Mouse (Mus musculus) forebrain, embryonic 11.5 days (tissue): Measurements from ENCODE around the gene Smc4. TPM values are rescaled to one million over a fixed set of nuclear protein-coding genes. Genes with fewer than 3 reads are reported as not detected.

ENCODE experiments used
- ATAC-seq: fragments of 200-750 bp; cut with Nextera tagmentation; replicated peaks from 2 replicates; pipeline ENCODE4 v1.8.0; 2017; ENCODE audit warnings: moderate TSS enrichment; ENCODE audit not compliant: low FRiP score
- DNase-seq: peaks from one replicate; pipeline ENCODE4 v3.0.0-alpha.2; 2017; ENCODE audit warnings: low spot score
- H3K27ac ChIP-seq: fragments of 300-500 bp; sonication (generic); 2 replicates; pipeline ENCODE4 v1.5.1; 2014; ENCODE audit warnings: low read depth, low read length
- H3K27me3 ChIP-seq: fragments of 300-500 bp; sonication (generic); 2 replicates; pipeline ENCODE4 v1.6.1; 2014; ENCODE audit warnings: mild to moderate bottlenecking, low read length, mixed read lengths; ENCODE audit not compliant: control insufficient read depth, insufficient read depth
- H3K36me3 ChIP-seq: fragments of 300-500 bp; sonication (generic); 2 replicates; pipeline ENCODE4 v1.6.1; 2014; ENCODE audit warnings: mild to moderate bottlenecking, low read length, moderate library complexity, mixed read lengths; ENCODE audit not compliant: control insufficient read depth, insufficient read depth
- H3K4me1 ChIP-seq: fragments of 300-500 bp; sonication (generic); replicated peaks from 2 replicates; pipeline ENCODE4 v1.6.1; 2014; ENCODE audit warnings: low read length, mixed read lengths; ENCODE audit not compliant: control insufficient read depth, insufficient read depth
- H3K4me2 ChIP-seq: fragments of 300-500 bp; sonication (generic); 2 replicates; pipeline ENCODE4 v1.6.1; 2014; ENCODE audit warnings: low read depth, mild to moderate bottlenecking, low read length, moderate library complexity, mixed read lengths; ENCODE audit not compliant: severe bottlenecking
- H3K4me3 ChIP-seq: fragments of 300-500 bp; sonication (generic); 2 replicates; pipeline ENCODE4 v1.5.1; 2014; ENCODE audit warnings: low read depth, low read length
- H3K9ac ChIP-seq: fragments of 300-500 bp; sonication (generic); 2 replicates; pipeline ENCODE4 v1.6.1; 2014; ENCODE audit warnings: low read length
- H3K9me3 ChIP-seq: fragments of 300-500 bp; sonication (generic); 2 replicates; pipeline ENCODE4 v1.6.1; 2016; ENCODE audit warnings: low read length, mixed read lengths; ENCODE audit not compliant: control insufficient read depth
- WGBS: fragments of 180-500 bp; shearing (Covaris S2); extraction: QIAGEN DNeasy Blood & Tissue Kit; methylation state at CpG from one replicate; pipeline ENCODE4 v1.1.7; 2014; 5-methylcytosine and 5-hydroxymethylcytosine counted together
- polyA plus RNA-seq: library from polyadenylated mRNA; unstranded; fragments of >200 nt; fragmentation: Nextera tagmentation; extraction: Ambion mirVana; gene quantifications from 2 replicates; pipeline ENCODE4 v1.2.1, GENCODE M21; 2014

The Smc4 gene
- 231 and 258 TPM in 2 replicates for polyA plus RNA-seq

DNA sequence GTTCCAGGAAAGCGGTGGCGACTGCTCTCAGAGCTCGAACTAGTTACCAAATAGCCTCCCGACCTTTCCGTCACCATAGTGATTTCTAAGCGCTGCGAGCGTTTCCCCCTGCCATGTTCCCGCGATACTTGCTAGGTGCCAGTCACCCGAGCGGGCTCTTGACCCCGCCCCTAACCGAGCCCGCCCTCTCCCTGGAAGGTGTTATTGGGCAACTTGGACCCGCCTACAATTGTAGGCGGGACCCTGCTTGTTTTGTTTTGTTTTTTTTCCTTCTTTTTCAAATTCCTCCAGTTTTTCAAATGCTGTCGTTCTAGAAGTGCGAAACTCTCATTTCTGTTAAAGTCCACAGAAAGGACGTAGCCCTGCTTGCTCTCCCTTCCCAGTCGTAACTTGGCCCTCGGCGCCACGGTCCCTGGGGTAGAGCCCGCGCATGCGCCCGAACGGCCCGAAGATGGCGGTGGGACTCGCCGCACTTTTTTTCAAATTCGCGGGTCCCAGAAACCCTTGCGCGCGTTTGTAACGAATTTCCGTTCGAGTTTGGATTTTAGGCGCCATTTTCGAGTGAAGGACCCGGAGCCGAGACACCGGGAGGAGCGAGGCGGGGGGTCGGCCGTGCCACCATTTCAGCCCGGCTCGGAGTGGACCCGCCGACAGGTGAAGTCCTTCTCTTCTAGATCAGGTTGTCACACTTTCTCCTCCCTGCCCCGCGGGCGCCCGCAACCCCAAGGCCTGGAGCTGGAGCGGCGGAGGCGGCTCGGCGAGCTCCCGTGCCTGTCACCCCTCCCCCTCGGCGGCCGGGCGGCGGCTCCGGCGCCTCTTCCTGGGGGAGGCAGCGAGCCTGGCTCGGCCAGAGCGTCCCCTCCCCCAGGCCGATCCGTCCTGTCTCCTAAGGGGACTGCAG is at the start of gene Smc4, which contains the start of gene Ift80:
TSS of gene Smc4 (plus strand) at position 302 of the 901 bp plus-strand sequence.
TSS of gene Ift80 (minus strand) at position 134 of the 901 bp plus-strand sequence.
- DNase-seq (peak; percentile 98), ATAC-seq (peak; percentile 93)
- Histone ChIP-seq H3K4me2 (peak within 1 kb of the TSS; percentile 81), H3K4me3 (peak within 1 kb of the TSS; percentile 99), H3K36me3 (no peaks in the 10 kb centered on the region; the same call in 1 of the 2 replicates), H3K27me3 (no peaks in the 10 kb centered on the region), H3K4me1 (no peaks in the 10 kb centered on the region), H3K9me3 (no peaks in the 10 kb centered on the region), H3K27ac (peak within 1 kb of the TSS; percentile 90), H3K9ac (peak within 1 kb of the TSS; percentile 95)
- under 1% methylated on average over 70 of the region's 76 CpGs for WGBS

DNA sequence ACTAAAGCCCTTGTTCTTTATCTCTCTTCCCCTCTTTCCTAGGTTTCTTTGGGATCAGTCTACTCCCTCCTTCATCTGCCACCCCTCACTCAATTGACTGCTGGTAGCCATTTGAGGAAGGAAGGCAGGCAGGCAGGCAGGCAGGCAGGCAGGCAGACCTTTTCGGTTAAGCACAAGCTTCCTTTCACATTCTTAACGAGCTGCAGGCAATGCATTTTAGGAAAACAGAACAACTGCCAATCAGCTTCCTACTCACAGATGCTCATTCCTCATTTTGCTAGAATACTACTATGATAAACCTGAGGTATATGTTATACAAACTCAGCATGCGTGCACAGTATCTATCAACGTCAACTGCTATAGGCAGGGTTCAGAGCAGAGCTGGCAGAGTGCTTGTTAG is 48.1 kb upstream of the Smc4 start:
- no peak for DNase-seq
- no peaks in the 10 kb centered on the region for H3K27me3 ChIP-seq
- H3K4me2 ChIP-seq, result no peak overlapping the region
- H3K36me3 ChIP-seq, result no peaks in the 10 kb centered on the region
- no peak for ATAC-seq
- no peak overlapping the region for H3K4me3 ChIP-seq
- 44% methylated on average over 4 of the region's 4 CpGs for WGBS
- H3K4me1 ChIP-seq, result no peaks in the 10 kb centered on the region
- no peaks in the 10 kb centered on the region for H3K9me3 ChIP-seq
- H3K9ac ChIP-seq, result no peak overlapping the region
- H3K27ac ChIP-seq, result no peak overlapping the region

DNA sequence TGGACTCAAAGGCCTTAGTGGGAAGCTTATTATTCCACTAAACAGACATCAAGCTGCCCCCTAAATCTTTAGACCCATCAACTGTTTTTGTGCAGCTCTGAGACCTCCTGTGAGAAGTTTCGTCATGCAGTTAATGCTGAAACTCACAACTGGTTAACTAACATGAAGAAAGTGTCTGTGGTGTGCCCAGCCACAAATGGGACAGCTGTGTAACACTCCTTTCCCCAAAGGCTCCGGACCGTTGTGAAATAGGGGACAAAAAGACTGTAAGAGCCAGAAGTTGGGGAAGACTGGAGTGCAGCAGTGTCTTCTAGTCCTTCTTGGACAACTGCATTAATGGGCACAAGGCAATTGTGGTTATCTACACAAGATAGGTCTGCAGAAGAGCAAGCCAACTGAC is 47.1 kb upstream of the Smc4 start:
- no peak overlapping the region for H3K4me2 ChIP-seq
- H3K9me3 ChIP-seq, result no peaks in the 10 kb centered on the region
- H3K9ac ChIP-seq, result no peak overlapping the region
- DNase-seq, result no peak
- H3K4me3 ChIP-seq, result no peak overlapping the region
- 85% methylated on average over 3 of the region's 3 CpGs for WGBS
- ATAC-seq, result no peak
- no peaks in the 10 kb centered on the region for H3K27me3 ChIP-seq
- H3K4me1 ChIP-seq, result no peaks in the 10 kb centered on the region
- no peaks in the 10 kb centered on the region; the same call in 1 of the 2 replicates for H3K36me3 ChIP-seq
- no peak overlapping the region for H3K27ac ChIP-seq

DNA sequence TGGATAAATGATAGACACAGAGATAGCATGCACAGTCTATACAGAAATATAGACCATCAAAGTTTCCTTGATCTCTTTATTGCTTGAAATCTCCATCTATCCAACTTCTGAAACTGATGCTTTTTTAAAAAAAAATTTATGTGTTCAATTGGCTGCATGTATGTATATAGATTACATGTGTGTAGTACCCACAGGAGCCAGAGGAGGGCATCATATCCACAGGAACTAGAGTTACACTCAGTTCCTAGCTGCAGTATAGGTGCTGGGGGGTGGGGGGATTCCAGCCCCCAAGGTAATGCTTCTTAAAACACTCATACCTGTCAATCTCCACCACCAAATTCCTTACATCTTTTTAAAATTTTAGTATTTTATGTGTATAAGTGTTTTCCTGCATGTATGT is 39.9 kb upstream of the Smc4 start:
- Histone ChIP-seq H3K4me3 (no peak overlapping the region), H3K4me1 (no peaks in the 10 kb centered on the region), H3K27me3 (no peaks in the 10 kb centered on the region), H3K4me2 (no peak overlapping the region), H3K9ac (no peak overlapping the region), H3K27ac (no peak overlapping the region), H3K9me3 (no peaks in the 10 kb centered on the region; the same call in 1 of the 2 replicates), H3K36me3 (peaks cover 17% of the 10 kb centered on the region)
- DNase-seq (no peak), ATAC-seq (no peak)

DNA sequence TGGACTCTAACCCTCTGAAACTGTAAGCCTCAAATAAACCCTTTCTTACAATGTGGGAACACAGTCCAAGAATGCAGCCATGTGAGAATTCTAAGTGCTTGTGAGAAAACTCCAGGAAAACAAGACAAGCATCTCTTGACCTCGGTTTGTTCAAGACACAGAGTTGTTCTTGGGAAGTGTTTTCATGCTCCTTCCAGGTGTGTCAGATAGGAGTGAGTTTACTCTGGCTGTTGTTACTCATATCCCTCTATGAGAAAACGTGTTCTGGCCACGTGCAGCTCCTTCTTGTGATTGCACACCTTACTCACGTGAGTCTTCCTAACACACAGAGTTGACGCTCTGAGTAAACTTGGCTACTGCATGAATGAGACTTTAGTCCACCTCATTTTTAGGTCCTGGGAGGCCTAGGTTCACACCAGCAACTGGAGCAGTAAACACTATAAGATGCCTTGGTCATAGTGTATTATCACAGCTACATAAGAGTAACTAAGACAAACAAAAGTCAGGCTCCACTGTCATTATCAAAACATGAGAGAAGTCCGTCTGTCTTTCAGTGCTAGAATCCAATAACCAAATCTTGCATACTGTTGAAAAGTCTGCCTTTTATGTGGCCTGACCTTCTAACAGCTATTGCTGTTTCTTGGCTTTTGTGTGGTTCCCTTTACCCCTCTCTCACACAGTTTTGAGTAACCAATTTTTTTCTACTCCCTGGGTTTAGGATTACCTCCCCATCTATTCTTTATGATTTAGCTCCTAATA is 37.8 kb upstream of the Smc4 start:
- WGBS, result 96% methylated on average over 6 of the region's 6 CpGs
- Histone ChIP-seq H3K9ac (no peak overlapping the region), H3K27me3 (no peaks in the 10 kb centered on the region), H3K4me1 (no peaks in the 10 kb centered on the region), H3K36me3 (peaks cover 17% of the 10 kb centered on the region), H3K4me3 (no peak overlapping the region), H3K9me3 (no peaks in the 10 kb centered on the region; the same call in 1 of the 2 replicates), H3K4me2 (no peak overlapping the region), H3K27ac (no peak overlapping the region)
- DNase-seq, result no peak
- no peak for ATAC-seq

DNA sequence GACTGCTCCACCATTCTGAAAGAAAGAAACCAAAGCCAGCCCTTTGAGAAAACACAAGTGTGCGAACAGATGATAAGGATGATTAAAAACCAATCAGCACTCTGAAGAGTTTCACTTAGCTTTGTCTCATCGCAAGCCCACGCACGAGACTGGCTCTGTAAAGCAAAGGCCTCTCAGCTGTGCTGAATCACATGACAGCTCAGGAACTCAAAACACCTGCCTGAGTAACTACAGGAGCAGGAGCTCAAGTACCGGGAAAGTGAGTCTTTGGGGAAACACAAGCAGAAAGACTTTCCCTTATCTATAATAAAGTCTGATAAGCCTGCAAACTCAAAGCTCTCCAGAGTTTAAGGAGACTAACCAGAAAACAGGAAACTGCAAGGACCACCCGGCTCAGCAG is 37.1 kb upstream of the Smc4 start:
- DNase-seq, result no peak
- Histone ChIP-seq H3K4me2 (no peak overlapping the region), H3K9me3 (no peaks in the 10 kb centered on the region; the same call in 1 of the 2 replicates), H3K4me3 (no peak overlapping the region), H3K9ac (no peak overlapping the region), H3K27me3 (no peaks in the 10 kb centered on the region), H3K27ac (no peak overlapping the region), H3K4me1 (no peaks in the 10 kb centered on the region), H3K36me3 (peaks cover 17% of the 10 kb centered on the region)
- ATAC-seq, result no peak
- WGBS, result 86% methylated on average over 6 of the region's 6 CpGs

DNA sequence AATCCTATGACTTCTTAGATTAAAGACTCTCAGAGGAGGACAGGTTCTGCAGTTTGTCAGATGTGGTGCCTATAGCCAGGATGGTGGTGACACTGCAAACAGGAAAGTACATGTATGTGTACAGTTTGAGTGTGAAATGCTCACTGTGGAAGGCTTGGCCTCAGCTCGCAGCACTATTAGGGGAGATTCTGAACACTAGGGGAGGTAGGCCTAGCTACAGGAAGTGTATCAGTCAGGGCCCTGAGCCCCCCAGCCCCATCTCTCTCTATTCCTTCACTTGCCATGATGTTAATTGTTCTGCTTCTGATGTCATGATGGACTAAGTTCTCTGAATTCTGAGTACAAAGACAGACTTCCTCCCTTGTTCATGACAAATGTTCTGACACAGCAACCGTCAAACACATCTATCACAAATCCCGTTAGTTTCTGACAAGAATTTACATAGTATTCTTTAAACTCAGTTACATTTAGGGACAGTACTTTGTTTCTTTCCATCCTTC is 35.4 kb upstream of the Smc4 start:
- DNase-seq, result no peak
- Histone ChIP-seq H3K4me1 (no peaks in the 10 kb centered on the region), H3K27ac (no peak overlapping the region), H3K27me3 (no peaks in the 10 kb centered on the region), H3K4me2 (no peak overlapping the region), H3K36me3 (peaks cover 17% of the 10 kb centered on the region), H3K4me3 (no peak overlapping the region), H3K9me3 (no peaks in the 10 kb centered on the region; the same call in 1 of the 2 replicates), H3K9ac (no peak overlapping the region)
- WGBS, result 95% methylated on average over 3 of the region's 3 CpGs
- ATAC-seq, result no peak

DNA sequence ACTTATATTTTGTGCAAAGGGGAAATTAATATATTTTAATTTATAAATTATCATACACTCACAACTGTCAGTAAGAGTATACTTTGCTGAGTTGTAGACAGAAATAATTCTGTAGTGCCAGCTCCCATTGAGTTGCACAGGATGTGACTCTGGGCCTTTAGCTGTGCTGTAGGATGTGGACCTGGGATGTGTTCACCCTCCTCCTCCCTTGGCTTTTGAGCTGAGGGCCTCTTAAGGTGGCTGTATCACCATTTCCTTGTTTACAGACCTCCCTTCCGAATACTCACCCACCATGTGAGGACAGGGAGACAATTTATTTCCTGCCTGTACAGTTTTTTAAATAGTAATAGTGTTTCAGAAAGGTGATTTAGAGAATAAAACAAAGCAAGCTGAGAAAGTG is 31.0 kb upstream of the Smc4 start:
- no peak overlapping the region for H3K9ac ChIP-seq
- H3K4me3 ChIP-seq, result no peak overlapping the region
- no peaks in the 10 kb centered on the region for H3K9me3 ChIP-seq
- 86% methylated on average over 1 of the region's 1 CpGs for WGBS
- no peak overlapping the region for H3K27ac ChIP-seq
- H3K4me2 ChIP-seq, result no peak overlapping the region
- H3K36me3 ChIP-seq, result no peaks in the 10 kb centered on the region; the same call in 1 of the 2 replicates
- no peaks in the 10 kb centered on the region for H3K27me3 ChIP-seq
- ATAC-seq, result no peak
- no peak for DNase-seq
- H3K4me1 ChIP-seq, result no peaks in the 10 kb centered on the region
